Mouse (Mus musculus) midbrain, postnatal 0 days (tissue): ENCODE measurements around the gene Garem2. TPM values are rescaled to one million over a fixed set of nuclear protein-coding genes. Genes with fewer than 3 reads are reported as not detected.

Experiments used
- ATAC-seq: fragments of 200-750 bp; cut with Nextera tagmentation; 2 replicates; pipeline ENCODE4 v1.8.0; 2017; ENCODE audit warnings: moderate number of reproducible peaks, mild to moderate bottlenecking, moderate TSS enrichment, moderate library complexity; ENCODE audit not compliant: low FRiP score
- DNase-seq: peaks from one replicate; pipeline ENCODE4 v3.0.0-alpha.2; 2015; ENCODE audit warnings: low spot score
- H3K27ac ChIP-seq: fragments of 300-500 bp; sonication (generic); 2 replicates; pipeline ENCODE4 v1.5.1; 2014; ENCODE audit warnings: low read depth, mild to moderate bottlenecking, low read length, mixed read lengths
- H3K27me3 ChIP-seq: fragments of 300-500 bp; sonication (generic); 2 replicates; pipeline ENCODE4 v1.6.1; 2014; ENCODE audit warnings: low read length, control low read depth, mixed read lengths; ENCODE audit not compliant: insufficient read depth
- H3K36me3 ChIP-seq: fragments of 300-500 bp; sonication (generic); 2 replicates; pipeline ENCODE4 v1.6.1; 2014; ENCODE audit warnings: low read length, control low read depth, mixed read lengths; ENCODE audit not compliant: insufficient read depth
- H3K4me1 ChIP-seq: fragments of 300-500 bp; sonication (generic); 2 replicates; pipeline ENCODE4 v1.6.1; 2014; ENCODE audit warnings: mild to moderate bottlenecking, control low read depth, antibody characterized with exemption, low read length, mixed read lengths; ENCODE audit not compliant: insufficient read depth
- H3K4me2 ChIP-seq: fragments of 300-500 bp; sonication (generic); 2 replicates; pipeline ENCODE4 v1.6.1; 2014; ENCODE audit warnings: low read depth, mild to moderate bottlenecking, low read length, mixed read lengths; ENCODE audit not compliant: poor library complexity, severe bottlenecking
- H3K4me3 ChIP-seq: fragments of 300-500 bp; sonication (generic); 2 replicates; pipeline ENCODE4 v1.5.1; 2014; ENCODE audit warnings: low read depth, mild to moderate bottlenecking, low read length, moderate library complexity
- H3K9ac ChIP-seq: fragments of 300-500 bp; sonication (generic); replicated peaks from 2 replicates; pipeline ENCODE4 v1.6.1; 2014; ENCODE audit warnings: mild to moderate bottlenecking, low read length, moderate library complexity, mixed read lengths; ENCODE audit not compliant: poor library complexity, severe bottlenecking
- H3K9me3 ChIP-seq: fragments of 300-500 bp; sonication (generic); 2 replicates; pipeline ENCODE4 v1.6.1; 2016; ENCODE audit warnings: low read length, control low read depth
- CTCF ChIP-seq: IDR thresholded peaks from 2 replicates; pipeline ENCODE4 v1.5.1; 2016; ENCODE audit warnings: antibody characterized with exemption, mild to moderate bottlenecking
- WGBS: fragments of 180-500 bp; shearing (Covaris S2); extraction: QIAGEN DNeasy Blood & Tissue Kit; methylation state at CpG from one replicate; pipeline ENCODE4 v1.1.7; 2014; 5-methylcytosine and 5-hydroxymethylcytosine counted together
- polyA plus RNA-seq: library from polyadenylated mRNA; unstranded; fragments of >200 nt; fragmentation: Nextera tagmentation; extraction: Ambion mirVana; gene quantifications from 2 replicates; pipeline ENCODE4 v1.2.1, GENCODE M21; 2015
- total RNA-seq: library from RNA; depleted of rRNA; stranded (reverse); fragments of >200 nt; gene quantifications from 2 replicates; pipeline ENCODE4 v1.2.3, GENCODE M21; 2014

Gene Garem2
- total and polyA plus RNA-seq, 2 experiments from 2014 or later: 8.9 to 20.6 TPM

DNA sequence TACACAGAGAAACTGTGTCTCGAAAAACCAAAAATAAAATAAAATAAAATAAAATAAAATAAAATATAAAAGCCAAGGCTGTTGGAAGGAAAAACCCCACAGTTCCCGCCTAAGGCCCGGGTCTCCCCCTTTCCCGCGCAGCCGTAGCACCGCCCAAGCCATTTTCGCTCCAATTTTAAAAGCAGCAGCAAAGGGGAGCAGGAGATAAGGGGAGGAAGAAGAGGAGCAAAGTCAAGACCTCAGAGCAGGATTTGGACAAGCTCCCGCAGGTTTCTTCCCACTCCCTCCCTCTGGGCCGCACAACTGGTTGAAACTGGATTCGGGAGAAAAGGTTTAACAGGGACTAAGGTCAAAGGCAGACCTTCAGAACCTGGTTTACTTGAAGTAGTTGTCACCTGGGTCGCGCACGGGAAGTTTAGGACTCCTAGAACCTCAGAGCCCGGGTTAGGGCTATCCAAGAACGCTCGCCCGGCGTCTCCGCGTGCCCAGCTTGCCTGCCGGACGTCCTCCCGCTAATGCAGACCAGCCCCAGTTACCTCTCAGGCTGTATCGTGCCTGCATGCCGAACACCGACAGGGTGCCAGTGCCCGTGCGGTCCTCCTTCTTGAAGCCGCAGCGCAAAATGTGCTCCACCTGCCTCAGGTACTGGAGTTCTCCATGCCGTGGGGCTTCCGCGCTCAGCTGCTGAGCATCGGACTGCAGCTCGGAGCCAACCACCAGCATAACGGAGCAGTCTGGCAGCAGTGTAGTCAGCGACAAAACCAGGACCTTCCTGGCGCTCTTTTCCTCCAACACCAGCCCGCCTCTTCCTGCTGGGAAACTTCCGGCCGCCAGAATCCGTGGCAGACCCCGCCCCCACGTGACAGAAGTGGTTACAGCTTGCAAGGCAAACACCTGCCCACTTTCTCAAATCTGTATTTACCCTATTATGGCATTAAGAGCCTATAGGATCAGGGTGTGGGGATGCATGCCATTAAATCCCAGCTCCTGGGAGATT lies 31.8 kb upstream of the Garem2 start, which contains the start of gene Tyms:
Gene Tyms (minus strand): TSS at position 793 of the 997 bp plus-strand sequence.
- H3K4me3 ChIP-seq: peak within 1 kb of the TSS; percentile 67
- ATAC-seq (peak; percentile 80), DNase-seq (peak; percentile 86)
- peak within 1 kb of the TSS; percentile 58 for H3K9ac ChIP-seq
- H3K4me1 ChIP-seq: no peaks in the 10 kb centered on the region
- WGBS: 1% methylated on average over 45 of the region's 45 CpGs
- no peaks in the 10 kb centered on the region for H3K9me3 ChIP-seq
- TF ChIP-seq CTCF: peak; percentile 40
- peak within 1 kb of the TSS; percentile 57 for H3K4me2 ChIP-seq
- H3K36me3 ChIP-seq: no peaks in the 10 kb centered on the region; the same call in 1 of the 2 replicates
- no peaks in the 10 kb centered on the region for H3K27me3 ChIP-seq
- H3K27ac ChIP-seq: peak within 1 kb of the TSS; percentile 38; the same call in 1 of the 2 replicates

DNA sequence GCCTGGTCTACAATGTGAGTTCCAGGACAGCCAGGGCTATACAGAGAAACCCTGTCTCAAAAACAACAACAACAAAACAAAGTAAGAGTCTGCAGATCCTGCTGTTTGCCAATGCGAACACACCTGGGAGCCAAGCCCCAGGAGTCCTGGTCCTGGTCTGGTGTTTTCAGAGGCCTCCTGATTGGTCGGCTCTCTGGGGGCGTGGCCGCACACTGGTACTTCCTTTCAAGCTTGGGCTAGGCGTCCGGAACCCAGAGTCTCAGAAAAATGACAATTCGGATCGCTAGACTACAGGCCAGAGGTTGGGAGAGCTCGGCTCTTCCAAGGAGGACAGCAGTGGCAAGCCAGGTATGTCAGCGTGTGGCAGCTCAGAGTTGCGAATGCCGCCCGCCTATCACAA lies 12.3 kb upstream of the Garem2 start:
- DNase-seq: no peak
- no peaks in the 10 kb centered on the region for H3K4me1 ChIP-seq
- no peaks in the 10 kb centered on the region for H3K27me3 ChIP-seq
- no peaks in the 10 kb centered on the region for H3K36me3 ChIP-seq
- no peak for ATAC-seq
- H3K9me3 ChIP-seq: no peaks in the 10 kb centered on the region
- no peak overlapping the region for H3K4me2 ChIP-seq
- no peak overlapping the region for H3K27ac ChIP-seq
- H3K4me3 ChIP-seq: no peak overlapping the region
- no peak for TF ChIP-seq CTCF
- 67% methylated on average over 13 of the region's 13 CpGs for WGBS
- no peak overlapping the region for H3K9ac ChIP-seq

- H3K4me2 ChIP-seq: no peak overlapping the region
- ATAC-seq (no peak), DNase-seq (no peak)
- no peaks in the 10 kb centered on the region for H3K4me1 ChIP-seq
- no peaks in the 10 kb centered on the region for H3K36me3 ChIP-seq
- TF ChIP-seq CTCF: peak; percentile 56
- no peak overlapping the region for H3K4me3 ChIP-seq
- H3K9ac ChIP-seq: no peak overlapping the region
- H3K27ac ChIP-seq: no peak overlapping the region
- H3K27me3 ChIP-seq: no peaks in the 10 kb centered on the region
- H3K9me3 ChIP-seq: no peaks in the 10 kb centered on the region
- 43% methylated on average over 2 of the region's 2 CpGs for WGBS
Observed at GRCm38 (mm10) chr5:30094399-30094798, 10.6 kb upstream of the Garem2 start.

DNA sequence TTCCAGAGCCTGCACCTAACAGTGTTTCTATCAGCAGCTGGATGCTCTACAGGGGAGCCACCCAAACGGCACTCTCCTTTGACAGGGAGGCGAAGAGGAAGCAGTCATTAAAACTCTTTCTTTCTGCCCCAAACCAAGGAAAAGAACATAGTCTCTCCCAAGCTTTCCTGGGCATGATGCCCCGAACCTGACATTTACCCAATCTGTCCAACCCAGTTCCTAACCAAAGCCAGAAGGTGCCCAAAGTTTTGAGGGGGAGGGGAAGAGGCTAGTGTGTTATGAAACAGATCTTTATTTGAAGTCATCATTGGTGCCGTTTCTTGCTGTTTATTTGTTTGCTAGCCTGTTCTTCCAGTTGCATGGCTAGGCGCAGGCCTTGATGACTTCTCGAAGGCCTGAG lies 9.2 kb upstream of the Garem2 start:
- H3K36me3 ChIP-seq: no peaks in the 10 kb centered on the region

GRCm38 (mm10) chr5:30098260-30098659 lies 6.7 kb upstream of the Garem2 start:
- no peak for ATAC-seq
- H3K27me3 ChIP-seq: no peaks in the 10 kb centered on the region
- no peaks in the 10 kb centered on the region for H3K4me1 ChIP-seq
- no peak overlapping the region for H3K27ac ChIP-seq
- no peak overlapping the region for H3K4me3 ChIP-seq
- H3K36me3 ChIP-seq: no peaks in the 10 kb centered on the region
- WGBS: 94% methylated on average over 1 of the region's 1 CpGs
- no peaks in the 10 kb centered on the region for H3K9me3 ChIP-seq
- DNase-seq: no peak
- no peak overlapping the region for H3K4me2 ChIP-seq
- H3K9ac ChIP-seq: no peak overlapping the region
- TF ChIP-seq CTCF: no peak

More for the DNA sequence above, 9.2 kb upstream of the Garem2 start:
- H3K4me3 ChIP-seq: no peak overlapping the region
- 77% methylated on average over 6 of the region's 6 CpGs for WGBS
- H3K27ac ChIP-seq: no peak overlapping the region
- DNase-seq (no peak), ATAC-seq (no peak)
- no peak overlapping the region for H3K4me2 ChIP-seq
- H3K4me1 ChIP-seq: no peaks in the 10 kb centered on the region
- H3K9ac ChIP-seq: no peak overlapping the region
- H3K9me3 ChIP-seq: no peaks in the 10 kb centered on the region
- TF ChIP-seq CTCF: no peak
- no peaks in the 10 kb centered on the region for H3K27me3 ChIP-seq

- 86% methylated on average over 3 of the region's 3 CpGs for WGBS
- Histone ChIP-seq H3K27me3 (no peaks in the 10 kb centered on the region), H3K9ac (no peak overlapping the region), H3K4me1 (peaks cover 9% of the 10 kb centered on the region; the same call in 1 of the 2 replicates), H3K36me3 (no peaks in the 10 kb centered on the region), H3K27ac (no peak overlapping the region), H3K4me2 (no peak overlapping the region), H3K4me3 (no peak overlapping the region), H3K9me3 (no peaks in the 10 kb centered on the region)
- ATAC-seq (no peak), DNase-seq (no peak)
- no peak for TF ChIP-seq CTCF
Observed at GRCm38 (mm10) chr5:30103340-30103739, 1.6 kb upstream of the Garem2 start.
